Mouse (Mus musculus): Measurements from ENCODE around the gene Il33.

DNA sequence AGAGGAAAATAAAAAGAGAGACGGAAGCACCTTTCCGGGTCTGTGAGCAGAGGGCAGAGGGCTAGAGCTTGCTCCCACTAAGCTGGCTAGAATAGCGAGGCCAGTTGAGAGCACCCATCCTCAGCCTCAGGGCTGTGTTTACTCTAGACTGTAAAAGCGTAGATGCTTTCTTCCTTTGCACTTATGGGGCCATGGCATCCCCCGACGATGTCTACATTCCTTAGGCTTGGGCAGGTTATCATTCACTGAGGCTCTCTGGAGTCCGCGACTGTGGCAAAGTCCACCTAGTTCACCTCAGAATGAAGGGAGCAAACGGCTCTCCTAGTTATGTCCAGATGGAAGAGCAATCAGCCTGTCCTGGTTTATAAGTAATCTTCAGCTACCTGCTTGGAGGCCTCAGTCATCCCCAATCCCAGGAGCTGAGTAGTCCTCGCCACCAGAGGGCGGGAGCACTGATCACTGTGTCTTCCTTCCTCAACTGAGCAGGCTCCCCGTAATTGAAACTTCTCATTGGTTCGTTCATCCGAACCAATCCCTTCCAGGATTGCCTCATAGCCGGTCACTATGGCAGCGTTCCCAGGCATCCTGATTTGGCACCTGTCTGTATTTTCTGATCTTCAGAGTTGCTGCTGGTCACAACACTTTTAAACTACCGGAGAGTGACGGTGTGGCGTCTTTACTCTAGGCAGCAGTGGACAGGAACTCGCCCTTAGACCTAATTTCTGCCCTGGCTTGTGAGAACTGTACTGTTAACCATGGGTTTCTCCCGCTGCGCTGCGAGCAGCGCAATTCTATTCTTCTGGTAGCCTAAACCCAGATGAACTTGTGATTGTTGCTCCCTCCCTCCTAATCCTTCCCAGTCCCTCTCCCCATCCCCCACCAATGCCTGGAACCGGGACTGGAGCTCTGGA lies 23.2 kb downstream of the Il33 start:
- TF ChIP-seq CTCF (IDR thresholded peaks at IDR 0.05; ENCODE audit: low read depth, low read length), result peak; percentile 92
- TF ChIP-seq POLR2A (IDR thresholded peaks at IDR 0.05; ENCODE audit: extremely low read depth, insufficient read depth, low read length), result no peak
